Mouse (Mus musculus) stomach, postnatal 0 days (tissue): Measurements from ENCODE around the gene Zfp605.

ENCODE experiments used
- CTCF ChIP-seq: IDR thresholded peaks from 2 replicates; pipeline ENCODE4 v1.5.1; 2016; ENCODE audit warnings: antibody characterized with exemption, low read depth, mild to moderate bottlenecking, moderate library complexity
- EP300 ChIP-seq: optimal IDR thresholded peaks from 2 replicates; pipeline ENCODE3; 2016; ENCODE audit warnings: antibody characterized with exemption

GRCm38 (mm10) chr5:110099656-110100580, 10.0 kb upstream of the Zfp605 start, which contains the start of gene Plcxd1:
- TF ChIP-seq CTCF: peak; percentile 53
- TF ChIP-seq EP300: no peak
